Mouse (Mus musculus): ENCODE results near the gene Dok3.

DNA sequence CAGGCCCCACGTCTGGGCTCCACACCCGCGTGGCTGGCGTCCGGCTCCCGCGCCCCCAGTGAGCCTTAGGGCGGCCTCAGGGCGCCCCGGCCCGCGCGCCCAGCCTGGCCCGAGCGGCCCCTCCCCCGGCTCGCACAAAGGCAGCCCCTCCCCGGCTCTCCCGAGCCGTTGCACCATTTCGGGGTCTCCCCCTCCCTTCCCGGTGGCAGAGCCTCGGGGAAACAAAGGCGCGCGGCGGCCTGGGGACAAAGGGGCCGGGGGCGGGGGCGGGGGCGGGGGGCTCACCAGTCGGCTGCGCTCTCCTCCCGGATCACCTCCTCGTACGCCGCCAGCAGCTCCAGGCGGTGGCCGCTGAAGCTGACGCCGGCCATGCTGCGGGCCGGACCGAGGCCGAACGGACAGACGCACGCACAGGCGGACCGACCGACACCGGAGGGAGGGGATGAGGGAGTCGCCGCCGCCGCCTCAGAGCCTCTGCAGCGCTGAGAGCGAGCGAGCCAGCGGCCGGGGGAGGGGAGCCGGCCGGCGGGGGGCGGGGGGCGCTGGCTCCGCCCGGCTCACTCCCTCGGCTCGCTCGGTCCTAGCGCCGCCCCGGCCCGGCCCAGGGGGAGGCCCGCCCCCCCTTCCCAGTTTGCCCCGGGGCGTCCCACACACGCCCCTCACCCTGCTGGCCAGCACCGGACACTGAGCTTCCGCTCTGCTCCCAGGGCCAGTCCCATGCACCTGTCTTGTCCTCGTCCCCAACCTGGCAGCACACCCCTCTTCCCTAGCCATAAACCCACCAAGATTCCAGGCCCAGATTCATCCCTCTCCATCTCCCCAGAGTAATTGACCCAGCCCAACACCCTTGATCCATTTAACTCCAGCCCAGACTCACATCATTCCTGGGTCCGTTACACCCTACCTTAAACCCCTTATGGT, 41.3 kb downstream of the Dok3 start, which contains the start of gene Dbn1:
- TF ChIP-seq POLR2A (IDR thresholded peaks at IDR 0.05; ENCODE audit: control insufficient read depth, extremely low read depth, insufficient read depth, low read length, poor library complexity), result no peak
- TF ChIP-seq CTCF (IDR thresholded peaks at IDR 0.05; ENCODE audit: borderline replicate concordance, control insufficient read depth, extremely low read depth, insufficient read depth, low read length, poor library complexity), result no peak

All from thymus, adult 2 months (tissue).